Mouse (Mus musculus): ENCODE results near the gene Wdr66. TPM values are rescaled to one million over a fixed set of nuclear protein-coding genes. Genes with fewer than 3 reads are reported as not detected.

Gene Wdr66
- polyA plus RNA-seq, 1 experiment from 2014 or later = 11.9 TPM

- no peak overlapping the region for H3K4me2 ChIP-seq (ENCODE audit: low read depth)
- DNase-seq (ENCODE audit: low spot score) (no peak), ATAC-seq (ENCODE audit: insufficient read depth, low FRiP score, low TSS enrichment) (no peak)
- H3K4me1 ChIP-seq (ENCODE audit: control insufficient read depth, insufficient read depth, low read length) = peaks cover 4% of the 10 kb centered on the region; the same call in 1 of the 2 replicates
- H3K27me3 ChIP-seq (ENCODE audit: control insufficient read depth, insufficient read depth, low read length) = no peaks in the 10 kb centered on the region
- no peaks in the 10 kb centered on the region for H3K9me3 ChIP-seq (ENCODE audit: control insufficient read depth, low read length)
- H3K27ac ChIP-seq (ENCODE audit: low read depth, low read length) = no peak overlapping the region
- WGBS = 88% methylated on average over 6 of the region's 6 CpGs
- H3K4me3 ChIP-seq (ENCODE audit: low read depth, low read length) = 0 out of 2 replicates have a peak overlapping the region, but pooled peaks have one; percentile 75
- H3K36me3 ChIP-seq (ENCODE audit: control insufficient read depth, insufficient read depth, low read length) = no peaks in the 10 kb centered on the region
- H3K9ac ChIP-seq (ENCODE audit: low read length) = 0 out of 2 replicates have a peak overlapping the region, but pooled peaks have one; percentile 22
Measured at GRCm38 (mm10) chr5:123229296-123229695, 22.6 kb upstream of the Wdr66 start.

- WGBS = 92% methylated on average over 2 of the region's 2 CpGs
- no peaks in the 10 kb centered on the region for H3K27me3 ChIP-seq (ENCODE audit: control insufficient read depth, insufficient read depth, low read length)
- no peaks in the 10 kb centered on the region for H3K36me3 ChIP-seq (ENCODE audit: control insufficient read depth, insufficient read depth, low read length)
- no peak overlapping the region for H3K9ac ChIP-seq (ENCODE audit: low read length)
- no peaks in the 10 kb centered on the region for H3K9me3 ChIP-seq (ENCODE audit: control insufficient read depth, low read length)
- DNase-seq (ENCODE audit: low spot score) (no peak), ATAC-seq (ENCODE audit: insufficient read depth, low FRiP score, low TSS enrichment) (no peak)
- H3K4me3 ChIP-seq (ENCODE audit: low read depth, low read length) = no peak overlapping the region
- H3K27ac ChIP-seq (ENCODE audit: low read depth, low read length) = no peak overlapping the region
- no peak overlapping the region for H3K4me2 ChIP-seq (ENCODE audit: low read depth)
- peaks cover 4% of the 10 kb centered on the region; the same call in 1 of the 2 replicates for H3K4me1 ChIP-seq (ENCODE audit: control insufficient read depth, insufficient read depth, low read length)
Measured at GRCm38 (mm10) chr5:123232180-123232579, 19.7 kb upstream of the Wdr66 start.

GRCm38 (mm10) chr5:123235731-123236130, 16.2 kb upstream of the Wdr66 start:
- 72% methylated on average over 2 of the region's 2 CpGs for WGBS
- Histone ChIP-seq H3K27me3 (ENCODE audit: control insufficient read depth, insufficient read depth, low read length) (no peaks in the 10 kb centered on the region), H3K4me1 (ENCODE audit: control insufficient read depth, insufficient read depth, low read length) (no peaks in the 10 kb centered on the region), H3K36me3 (ENCODE audit: control insufficient read depth, insufficient read depth, low read length) (no peaks in the 10 kb centered on the region), H3K4me2 (ENCODE audit: low read depth) (no peak overlapping the region), H3K9ac (ENCODE audit: low read length) (no peak overlapping the region), H3K4me3 (ENCODE audit: low read depth, low read length) (no peak overlapping the region), H3K9me3 (ENCODE audit: control insufficient read depth, low read length) (no peaks in the 10 kb centered on the region), H3K27ac (ENCODE audit: low read depth, low read length) (no peak overlapping the region)
- ATAC-seq (ENCODE audit: insufficient read depth, low FRiP score, low TSS enrichment) (no peak), DNase-seq (ENCODE audit: low spot score) (peak; percentile 51)

- DNase-seq (ENCODE audit: low spot score) (no peak), ATAC-seq (ENCODE audit: insufficient read depth, low FRiP score, low TSS enrichment) (no peak)
- Histone ChIP-seq H3K27me3 (ENCODE audit: control insufficient read depth, insufficient read depth, low read length) (no peaks in the 10 kb centered on the region), H3K9ac (ENCODE audit: low read length) (no peak overlapping the region), H3K27ac (ENCODE audit: low read depth, low read length) (no peak overlapping the region), H3K4me2 (ENCODE audit: low read depth) (no peak overlapping the region), H3K4me1 (ENCODE audit: control insufficient read depth, insufficient read depth, low read length) (no peaks in the 10 kb centered on the region), H3K4me3 (ENCODE audit: low read depth, low read length) (no peak overlapping the region), H3K36me3 (ENCODE audit: control insufficient read depth, insufficient read depth, low read length) (no peaks in the 10 kb centered on the region), H3K9me3 (ENCODE audit: control insufficient read depth, low read length) (no peaks in the 10 kb centered on the region)
- 95% methylated on average over 9 of the region's 9 CpGs for WGBS
Measured at GRCm38 (mm10) chr5:123236426-123236825, 15.5 kb upstream of the Wdr66 start.

- no peak overlapping the region for H3K9ac ChIP-seq (ENCODE audit: low read length)
- H3K27ac ChIP-seq (ENCODE audit: low read depth, low read length) = no peak overlapping the region
- H3K9me3 ChIP-seq (ENCODE audit: control insufficient read depth, low read length) = no peaks in the 10 kb centered on the region
- H3K27me3 ChIP-seq (ENCODE audit: control insufficient read depth, insufficient read depth, low read length) = no peaks in the 10 kb centered on the region
- no peaks in the 10 kb centered on the region for H3K4me1 ChIP-seq (ENCODE audit: control insufficient read depth, insufficient read depth, low read length)
- no peak overlapping the region for H3K4me3 ChIP-seq (ENCODE audit: low read depth, low read length)
- no peak overlapping the region for H3K4me2 ChIP-seq (ENCODE audit: low read depth)
- no peaks in the 10 kb centered on the region for H3K36me3 ChIP-seq (ENCODE audit: control insufficient read depth, insufficient read depth, low read length)
- ATAC-seq (ENCODE audit: insufficient read depth, low FRiP score, low TSS enrichment) (no peak), DNase-seq (ENCODE audit: low spot score) (no peak)
- 94% methylated on average over 11 of the region's 11 CpGs for WGBS
Measured at GRCm38 (mm10) chr5:123239501-123239900, 12.4 kb upstream of the Wdr66 start.

GRCm38 (mm10) chr5:123245518-123245917, 6.4 kb upstream of the Wdr66 start:
- peak; percentile 70 for DNase-seq (ENCODE audit: low spot score)
- no peak for ATAC-seq (ENCODE audit: insufficient read depth, low FRiP score, low TSS enrichment)
- Histone ChIP-seq H3K9ac (ENCODE audit: low read length) (no peak overlapping the region), H3K36me3 (ENCODE audit: control insufficient read depth, insufficient read depth, low read length) (peaks cover 2% of the 10 kb centered on the region; the same call in 1 of the 2 replicates), H3K4me3 (ENCODE audit: low read depth, low read length) (no peak overlapping the region), H3K4me2 (ENCODE audit: low read depth) (no peak overlapping the region), H3K9me3 (ENCODE audit: control insufficient read depth, low read length) (no peaks in the 10 kb centered on the region), H3K27me3 (ENCODE audit: control insufficient read depth, insufficient read depth, low read length) (no peaks in the 10 kb centered on the region), H3K4me1 (ENCODE audit: control insufficient read depth, insufficient read depth, low read length) (no peaks in the 10 kb centered on the region), H3K27ac (ENCODE audit: low read depth, low read length) (no peak overlapping the region)
- 17% methylated on average over 4 of the region's 4 CpGs for WGBS

- H3K9ac ChIP-seq (ENCODE audit: low read length) = no peak overlapping the region
- H3K36me3 ChIP-seq (ENCODE audit: control insufficient read depth, insufficient read depth, low read length) = peaks cover 2% of the 10 kb centered on the region; the same call in 1 of the 2 replicates
- H3K4me3 ChIP-seq (ENCODE audit: low read depth, low read length) = no peak overlapping the region
- H3K27me3 ChIP-seq (ENCODE audit: control insufficient read depth, insufficient read depth, low read length) = no peaks in the 10 kb centered on the region
- DNase-seq (ENCODE audit: low spot score) = no peak
- H3K27ac ChIP-seq (ENCODE audit: low read depth, low read length) = no peak overlapping the region
- H3K4me2 ChIP-seq (ENCODE audit: low read depth) = no peak overlapping the region
- no peaks in the 10 kb centered on the region for H3K4me1 ChIP-seq (ENCODE audit: control insufficient read depth, insufficient read depth, low read length)
- WGBS = 67% methylated on average over 8 of the region's 8 CpGs
- ATAC-seq (ENCODE audit: insufficient read depth, low FRiP score, low TSS enrichment) = no peak
- no peaks in the 10 kb centered on the region for H3K9me3 ChIP-seq (ENCODE audit: control insufficient read depth, low read length)
Measured at GRCm38 (mm10) chr5:123251390-123251789, 512 bp upstream of the Wdr66 start.

GRCm38 (mm10) chr5:123256841-123257755, 5.2 kb downstream of the Wdr66 start:
- WGBS = 36% methylated on average over 23 of the region's 23 CpGs
- Histone ChIP-seq H3K27ac (ENCODE audit: low read depth, low read length) (peak overlapping the region; percentile 68; the same call in 1 of the 2 replicates), H3K4me2 (ENCODE audit: low read depth) (peak overlapping the region; percentile 0; the same call in 1 of the 2 replicates), H3K9ac (ENCODE audit: low read length) (no peak overlapping the region), H3K9me3 (ENCODE audit: control insufficient read depth, low read length) (no peaks in the 10 kb centered on the region), H3K4me3 (ENCODE audit: low read depth, low read length) (no peak overlapping the region), H3K36me3 (ENCODE audit: control insufficient read depth, insufficient read depth, low read length) (no peaks in the 10 kb centered on the region), H3K27me3 (ENCODE audit: control insufficient read depth, insufficient read depth, low read length) (no peaks in the 10 kb centered on the region), H3K4me1 (ENCODE audit: control insufficient read depth, insufficient read depth, low read length) (no peaks in the 10 kb centered on the region)
- DNase-seq (ENCODE audit: low spot score) (peak; percentile 58), ATAC-seq (ENCODE audit: insufficient read depth, low FRiP score, low TSS enrichment) (no peak)

- no peak overlapping the region for H3K4me2 ChIP-seq (ENCODE audit: low read depth)
- H3K9me3 ChIP-seq (ENCODE audit: control insufficient read depth, low read length) = no peaks in the 10 kb centered on the region
- DNase-seq (ENCODE audit: low spot score) (peak; percentile 38), ATAC-seq (ENCODE audit: insufficient read depth, low FRiP score, low TSS enrichment) (no peak)
- no peaks in the 10 kb centered on the region for H3K27me3 ChIP-seq (ENCODE audit: control insufficient read depth, insufficient read depth, low read length)
- no peak overlapping the region for H3K4me3 ChIP-seq (ENCODE audit: low read depth, low read length)
- 50% methylated on average over 5 of the region's 5 CpGs for WGBS
- H3K4me1 ChIP-seq (ENCODE audit: control insufficient read depth, insufficient read depth, low read length) = no peaks in the 10 kb centered on the region
- no peak overlapping the region for H3K27ac ChIP-seq (ENCODE audit: low read depth, low read length)
- no peak overlapping the region for H3K9ac ChIP-seq (ENCODE audit: low read length)
- H3K36me3 ChIP-seq (ENCODE audit: control insufficient read depth, insufficient read depth, low read length) = no peaks in the 10 kb centered on the region
Measured at GRCm38 (mm10) chr5:123258990-123259389, 7.1 kb downstream of the Wdr66 start.

Measured in neural tube, embryonic 11.5 days (tissue).